Mouse (Mus musculus) limb, embryonic 14.5 days (tissue): Measurements from ENCODE around the gene Prex1. TPM values are rescaled to one million over a fixed set of nuclear protein-coding genes. Genes with fewer than 3 reads are reported as not detected.

Experiments used
- ATAC-seq: fragments of 200-750 bp; cut with Nextera tagmentation; 2 replicates; pipeline ENCODE4 v1.8.0; 2017; ENCODE audit warnings: low read depth, moderate number of reproducible peaks, moderate TSS enrichment; ENCODE audit not compliant: low FRiP score
- DNase-seq: peaks from one replicate; pipeline ENCODE4 v3.0.0-alpha.2; 2015; ENCODE audit warnings: low spot score
- H3K27ac ChIP-seq: fragments of 300-500 bp; sonication (generic); replicated peaks from 2 replicates; pipeline ENCODE4 v1.5.1; 2014; ENCODE audit warnings: low read depth, mild to moderate bottlenecking, low read length, moderate library complexity, mixed read lengths
- H3K27me3 ChIP-seq: fragments of 300-500 bp; sonication (generic); 2 replicates; pipeline ENCODE4 v1.6.1; 2014; ENCODE audit warnings: low read length, mixed read lengths; ENCODE audit not compliant: control insufficient read depth, insufficient read depth
- H3K36me3 ChIP-seq: fragments of 300-500 bp; sonication (generic); 2 replicates; pipeline ENCODE4 v1.6.1; 2014; ENCODE audit warnings: mild to moderate bottlenecking, low read length, moderate library complexity, mixed read lengths; ENCODE audit not compliant: control insufficient read depth, insufficient read depth
- H3K4me1 ChIP-seq: fragments of 300-500 bp; sonication (generic); 2 replicates; pipeline ENCODE4 v1.6.1; 2014; ENCODE audit warnings: antibody characterized with exemption, low read length, mixed read lengths; ENCODE audit not compliant: control insufficient read depth, insufficient read depth
- H3K4me2 ChIP-seq: fragments of 300-500 bp; sonication (generic); replicated peaks from 2 replicates; pipeline ENCODE4 v1.6.1; 2014; ENCODE audit warnings: low read depth, mild to moderate bottlenecking, low read length, moderate library complexity; ENCODE audit not compliant: severe bottlenecking
- H3K4me3 ChIP-seq: fragments of 300-500 bp; sonication (generic); replicated peaks from 2 replicates; pipeline ENCODE4 v1.5.1; 2014; ENCODE audit warnings: low read length
- H3K9ac ChIP-seq: fragments of 300-500 bp; sonication (generic); 2 replicates; pipeline ENCODE4 v1.6.1; 2014; ENCODE audit warnings: mild to moderate bottlenecking, low read depth, low read length, moderate library complexity; ENCODE audit not compliant: severe bottlenecking
- H3K9me3 ChIP-seq: fragments of 300-500 bp; sonication (generic); 2 replicates; pipeline ENCODE4 v1.6.1; 2016; ENCODE audit warnings: low read length; ENCODE audit not compliant: control insufficient read depth
- POLR2A ChIP-seq: fragments of 200-500 bp; IDR thresholded peaks from 2 replicates; pipeline ENCODE4 v1.8.0; 2012; ENCODE audit warnings: inconsistent platforms, mild to moderate bottlenecking, moderate library complexity, borderline replicate concordance; ENCODE audit not compliant: insufficient read depth, insufficient read length; ENCODE audit errors: extremely low read depth
- WGBS: fragments of 180-500 bp; shearing (Covaris S2); extraction: QIAGEN DNeasy Blood & Tissue Kit; methylation state at CpG from one replicate; pipeline ENCODE4 v1.1.7; 2014; 5-methylcytosine and 5-hydroxymethylcytosine counted together
- polyA plus RNA-seq, 2 experiments: library from polyadenylated mRNA; depleted of rRNA in 1 of 2; stranded (reverse) in 1 of 2; unstranded in 1 of 2; fragments of >200 nt; fragmentation: Nextera tagmentation in 1 of 2; extraction: Ambion mirVana in 1 of 2; gene quantifications; 2 replicates each; pipeline versions ENCODE4 v1.2.1 to v1.2.3; 2012 to 2014

Gene Prex1
- polyA plus RNA-seq, 2 experiments: 20.1 to 27.9 TPM

- Histone ChIP-seq H3K27me3 (no peaks in the 10 kb centered on the region), H3K9ac (no peak overlapping the region), H3K4me1 (no peaks in the 10 kb centered on the region), H3K4me3 (no peak overlapping the region), H3K36me3 (peaks cover 13% of the 10 kb centered on the region), H3K9me3 (no peaks in the 10 kb centered on the region), H3K27ac (no peak overlapping the region), H3K4me2 (no peak overlapping the region)
- 70% methylated on average over 17 of the region's 17 CpGs for WGBS
- ATAC-seq (no peak), DNase-seq (no peak)
- no peak for TF ChIP-seq POLR2A
These were observed 76.6 kb downstream of the Prex1 start for GRCm38 (mm10) chr2:166636867-166637672.

GRCm38 (mm10) chr2:166635521-166635920 is 78.1 kb downstream of the Prex1 start:
- H3K9ac ChIP-seq: no peak overlapping the region
- 89% methylated on average over 10 of the region's 10 CpGs for WGBS
- no peak for TF ChIP-seq POLR2A
- H3K4me2 ChIP-seq: no peak overlapping the region
- no peak overlapping the region for H3K27ac ChIP-seq
- no peak for ATAC-seq
- H3K36me3 ChIP-seq: peaks cover 13% of the 10 kb centered on the region
- H3K27me3 ChIP-seq: no peaks in the 10 kb centered on the region
- H3K4me3 ChIP-seq: no peak overlapping the region
- no peak for DNase-seq
- no peaks in the 10 kb centered on the region for H3K4me1 ChIP-seq
- H3K9me3 ChIP-seq: no peaks in the 10 kb centered on the region

GRCm38 (mm10) chr2:166632571-166633361 is 80.9 kb downstream of the Prex1 start:
- ATAC-seq (no peak), DNase-seq (no peak)
- H3K4me1 ChIP-seq: no peaks in the 10 kb centered on the region
- no peaks in the 10 kb centered on the region for H3K27me3 ChIP-seq
- H3K27ac ChIP-seq: no peak overlapping the region
- H3K4me2 ChIP-seq: no peak overlapping the region
- no peak overlapping the region for H3K9ac ChIP-seq
- H3K36me3 ChIP-seq: peaks cover 13% of the 10 kb centered on the region
- WGBS: 90% methylated on average over 13 of the region's 13 CpGs
- TF ChIP-seq POLR2A: no peak
- no peaks in the 10 kb centered on the region for H3K9me3 ChIP-seq
- no peak overlapping the region for H3K4me3 ChIP-seq

- TF ChIP-seq POLR2A: no peak
- WGBS: 85% methylated on average over 10 of the region's 10 CpGs
- no peak overlapping the region for H3K4me2 ChIP-seq
- no peaks in the 10 kb centered on the region for H3K27me3 ChIP-seq
- H3K9me3 ChIP-seq: no peaks in the 10 kb centered on the region
- no peak overlapping the region for H3K4me3 ChIP-seq
- no peak overlapping the region for H3K27ac ChIP-seq
- H3K4me1 ChIP-seq: no peaks in the 10 kb centered on the region
- no peak overlapping the region for H3K9ac ChIP-seq
- peaks cover 9% of the 10 kb centered on the region for H3K36me3 ChIP-seq
- no peak for DNase-seq
- ATAC-seq: no peak
These were observed 81.9 kb downstream of the Prex1 start for GRCm38 (mm10) chr2:166631621-166632171.

- TF ChIP-seq POLR2A: no peak
- WGBS: 82% methylated on average over 5 of the region's 5 CpGs
- H3K4me1 ChIP-seq: no peaks in the 10 kb centered on the region
- no peaks in the 10 kb centered on the region for H3K27me3 ChIP-seq
- DNase-seq: no peak
- no peak overlapping the region for H3K27ac ChIP-seq
- H3K4me3 ChIP-seq: no peak overlapping the region
- ATAC-seq: no peak
- no peaks in the 10 kb centered on the region for H3K9me3 ChIP-seq
- H3K36me3 ChIP-seq: peaks cover 8% of the 10 kb centered on the region
- no peak overlapping the region for H3K9ac ChIP-seq
- H3K4me2 ChIP-seq: no peak overlapping the region
These were observed 82.4 kb downstream of the Prex1 start for GRCm38 (mm10) chr2:166631189-166631588.
